Comparison of ENCODE assay signal across 13 mouse cellular contexts in genomic region chr2:165121206-165121840, GRCm38 (mm10). TPM values are rescaled to one million over a fixed set of nuclear protein-coding genes. Genes with fewer than 3 reads are reported as not detected.
DNase-seq lines count a peak whose midpoint lies in the region; ATAC-seq and TF ChIP-seq lines count a peak whose summit lies in the region.
"Had no signal": no experiment of that assay in that cellular context is flagged by ENCODE, and none has a peak within 500 bp of the region (broad histone marks: within the 10 kb centered on the region; RNA-seq: fewer than 3 reads in every experiment).

No protein-coding gene starts in this region.

- H3K4me2 ChIP-seq in CH12.LX (ENCODE audit: insufficient read depth, low read depth, poor library complexity, severe bottlenecking) = no peak overlapping the region
- H3K4me2 ChIP-seq in embryonic facial prominence, embryonic 13.5 days = no peak overlapping the region
- H3K4me2 ChIP-seq: heart, embryonic 13.5 days; limb, embryonic 13.5 days had no signal

- dilution Hi-C loops in CH12.LX (cut with MboI; ENCODE audit: extremely low pct_ligation_motif_present, extremely low pct_unique_long_range_greater_than_20kb, low sequenced_read_pairs) = no loop called here

- H3K79me2 ChIP-seq in CH12.LX (replicated peaks; ENCODE audit: control insufficient read depth, extremely low read depth, insufficient read depth, poor library complexity, severe bottlenecking) = no peaks in the 10 kb centered on the region

- peak; percentile 33; the same call in 1 of the 2 replicates for ATAC-seq in embryonic facial prominence, embryonic 13.5 days (ENCODE audit: insufficient number of reproducible peaks, insufficient read depth, low FRiP score, low TSS enrichment, low read depth)
- no peak for ATAC-seq in granulocyte monocyte progenitor cell, adult 5-6 weeks (replicated peaks; ENCODE audit: poor library complexity, severe bottlenecking)

- no peaks in the 10 kb centered on the region for H3K4me1 ChIP-seq in kidney, adult 2 months (ENCODE audit: control insufficient read depth, insufficient read depth, low read length)
- H3K4me1 ChIP-seq in CH12.LX (ENCODE audit: control insufficient read depth in 1 of 2, insufficient read depth in 2 of 2) = no peaks in the 10 kb centered on the region
- H3K4me1 ChIP-seq in embryonic facial prominence, embryonic 13.5 days = peaks cover 18% of the 10 kb centered on the region
- H3K4me1 ChIP-seq: heart, embryonic 13.5 days; limb, embryonic 13.5 days had no signal

- no peak for TF ChIP-seq POLR2A in kidney, adult 2 months (IDR thresholded peaks at IDR 0.05; ENCODE audit: low read depth, low read length)
- TF ChIP-seq POLR2A in CH12.LX (IDR thresholded peaks at IDR 0.05; ENCODE audit: low read depth, low read length) = no peak

- TF ChIP-seq RAD21 in CH12.LX (IDR thresholded peaks at IDR 0.05; ENCODE audit: low read depth, low read length) = no peak

- 23% methylated on average over 10 of the region's 10 CpGs for WGBS in kidney, adult 2 months
- WGBS in embryonic facial prominence, embryonic 13.5 days = 32% methylated on average over 10 of the region's 10 CpGs

- H3K27ac ChIP-seq in kidney, adult 2 months (ENCODE audit: insufficient read depth, low read depth, low read length) = no peak overlapping the region
- no peak overlapping the region for H3K27ac ChIP-seq in CH12.LX (ENCODE audit: insufficient read depth, low read depth)
- no peak overlapping the region for H3K27ac ChIP-seq in embryonic facial prominence, embryonic 13.5 days
- H3K27ac ChIP-seq: heart, embryonic 13.5 days; limb, embryonic 13.5 days had no signal

- no peaks in the 10 kb centered on the region for H3K36me3 ChIP-seq in kidney, adult 2 months (ENCODE audit: control insufficient read depth, insufficient read depth, low read length)
- no peaks in the 10 kb centered on the region for H3K36me3 ChIP-seq in CH12.LX (replicated peaks in 1 of 2; ENCODE audit: control insufficient read depth in 1 of 2, insufficient read depth in 1 of 2, low read length in 1 of 2)
- no peaks in the 10 kb centered on the region for H3K36me3 ChIP-seq in embryonic facial prominence, embryonic 13.5 days
- H3K36me3 ChIP-seq: heart, embryonic 13.5 days; limb, embryonic 13.5 days had no signal

- intact Hi-C loops in gastrocnemius, postnatal 36 days (cut with DNase I) = no loop called here

- TF ChIP-seq EP300 in CH12.LX (IDR thresholded peaks at IDR 0.05; ENCODE audit: low read length) = no peak

- TF ChIP-seq CTCF in kidney, adult 2 months (conservative IDR thresholded peaks at IDR 0.05; ENCODE audit: insufficient read depth, insufficient read length, low read depth, low read length) = no peak
- TF ChIP-seq CTCF in CH12.LX (conservative IDR thresholded peaks at IDR 0.05 in 1 of 2, IDR thresholded peaks at IDR 0.05 in 1 of 2; ENCODE audit: low read depth in 2 of 2, low read length in 2 of 2) = no peak

- no peak overlapping the region for H3K4me3 ChIP-seq in kidney, adult 2 months (ENCODE audit: insufficient read depth, low read depth, low read length)
- H3K4me3 ChIP-seq in CH12.LX (replicated peaks in 1 of 3; ENCODE audit: low read depth in 2 of 3, low read length in 2 of 3, poor library complexity in 1 of 3) = no peak overlapping the region
- no peak overlapping the region for H3K4me3 ChIP-seq in embryonic facial prominence, embryonic 13.5 days
- H3K4me3 ChIP-seq: heart, embryonic 13.5 days; limb, embryonic 13.5 days had no signal

- H3K27me3 ChIP-seq in kidney, adult 2 months (replicated peaks; ENCODE audit: control insufficient read depth, insufficient read depth, low read length) = no peaks in the 10 kb centered on the region
- H3K27me3 ChIP-seq in CH12.LX (replicated peaks) = peaks cover 96% of the 10 kb centered on the region
- peaks cover 56% of the 10 kb centered on the region for H3K27me3 ChIP-seq in embryonic facial prominence, embryonic 13.5 days

- DNase-seq in kidney, adult 11 months = peak; percentile 22
- DNase-seq in kidney, adult 2 months = no peak
- DNase-seq in CH12.LX (ENCODE audit: extremely low read depth) = no peak
- peak; percentile 27 to 58 for DNase-seq in kidney, postnatal 25 days
- no peak for DNase-seq in gastrocnemius, postnatal 36 days
- DNase-seq in urinary bladder, postnatal 14 days (ENCODE audit: low spot score) = no peak

- H3K9me3 ChIP-seq in CH12.LX (replicated peaks; ENCODE audit: low read length) = no peaks in the 10 kb centered on the region
- H3K9me3 ChIP-seq in embryonic facial prominence, embryonic 13.5 days = no peaks in the 10 kb centered on the region
- H3K9me3 ChIP-seq: heart, embryonic 13.5 days; limb, embryonic 13.5 days had no signal

- H3K9ac ChIP-seq in CH12.LX (ENCODE audit: insufficient read depth, low read depth) = no peak overlapping the region
- H3K9ac ChIP-seq in embryonic facial prominence, embryonic 13.5 days = no peak overlapping the region
- H3K9ac ChIP-seq: heart, embryonic 13.5 days; limb, embryonic 13.5 days had no signal

- in situ Hi-C loops in CH12.LX (cut with MboI; ENCODE audit: low pct_ligation_motif_present, low pct_unique_long_range_greater_than_20kb, low sequenced_read_pairs) = no loop called here

TF ChIP-seq in CH12.LX, 34 proteins besides CTCF, POLR2A, EP300 and RAD21:
- TF ChIP-seq SIN3A (IDR thresholded peaks at IDR 0.05; ENCODE audit: low read length) = no peak
- no peak for TF ChIP-seq USF2 (conservative IDR thresholded peaks at IDR 0.05; ENCODE audit: low read depth, low read length)
- TF ChIP-seq E2F4 (IDR thresholded peaks at IDR 0.05; ENCODE audit: insufficient replicate concordance, low read depth, low read length) = no peak
- TF ChIP-seq MEF2A (IDR thresholded peaks at IDR 0.05; ENCODE audit: borderline replicate concordance, low read depth, low read length) = no peak
- no peak for TF ChIP-seq NRF1 (IDR thresholded peaks at IDR 0.05; ENCODE audit: low read depth, low read length)
- no peak for TF ChIP-seq PAX5 (IDR thresholded peaks at IDR 0.05; ENCODE audit: low read length)
- TF ChIP-seq HCFC1 (IDR thresholded peaks at IDR 0.05; ENCODE audit: low read depth, low read length) = no peak
- TF ChIP-seq ZMIZ1 (IDR thresholded peaks at IDR 0.05; ENCODE audit: low read depth, low read length) = no peak
- TF ChIP-seq UBTF (IDR thresholded peaks at IDR 0.05; ENCODE audit: low read depth, low read length) = no peak
- no peak for TF ChIP-seq ZNF384 (IDR thresholded peaks at IDR 0.05; ENCODE audit: low read depth, low read length)
- TF ChIP-seq MAX (IDR thresholded peaks at IDR 0.05; ENCODE audit: low read length) = peak; percentile 70
- no peak for TF ChIP-seq IRF4 (IDR thresholded peaks at IDR 0.05; ENCODE audit: low read depth, low read length)
- peak; percentile 41; the same call in 1 of the 2 replicates for TF ChIP-seq USF1 (IDR thresholded peaks at IDR 0.05; ENCODE audit: low read depth, low read length)
- no peak for TF ChIP-seq TCF12 (IDR thresholded peaks at IDR 0.05; ENCODE audit: low read depth, low read length)
- no peak for TF ChIP-seq SMC3 (IDR thresholded peaks at IDR 0.05; ENCODE audit: low read depth, low read length)
- TF ChIP-seq POLR2AphosphoS2 (IDR thresholded peaks at IDR 0.05; ENCODE audit: low read depth, low read length) = no peak
- TF ChIP-seq BHLHE40 (IDR thresholded peaks at IDR 0.05; ENCODE audit: low read depth, low read length) = no peak
- TF ChIP-seq MXI1 (IDR thresholded peaks at IDR 0.05; ENCODE audit: low read depth, low read length) = no peak
TF ChIP-seq in CH12.LX: peak in this region for 2.

RNA-seq across cellular contexts. Expression of gene 1700025C18Rik, which starts 30.8 kb away (rescaled TPM):
- polyA plus RNA-seq in kidney, adult 2 months (2012; rRNA removed) = not detected in 2 replicates
- total RNA-seq in CH12.LX (2012; rRNA removed) = not detected in 2 replicates
- not detected in 2 replicates for total RNA-seq in CH12.LX (2014; rRNA removed)
- polyA plus RNA-seq in CH12.LX (2012; ENCODE audit: insufficient read length, low read depth) = not detected in 2 replicates
- polyA plus RNA-seq in embryonic facial prominence, embryonic 13.5 days (2015; fragmentation: Nextera tagmentation; extraction: Ambion mirVana) = not detected in 2 replicates
- not detected in 2 replicates for total RNA-seq in granulocyte monocyte progenitor cell, adult 5-6 weeks (2014; fragmentation: Nextera tagmentation)
- total RNA-seq in granulocyte monocyte progenitor cell, adult 5-6 weeks (2017) = not detected in 2 replicates
- not detected for total RNA-seq in gastrocnemius, postnatal 36 days (2021)
- total RNA-seq: common myeloid progenitor, adult 5-6 weeks; MEL; neutrophil, adult 5-6 weeks had no signal
- polyA plus RNA-seq: heart, embryonic 13.5 days; limb, embryonic 13.5 days had no signal

Comparison
In these comparisons a context has a peak if more than half of its experiments do, and no peak if none do; other contexts are left out.
1. DNase-seq: peak in kidney, adult 11 months (single experiment) and kidney, postnatal 25 days (2 of 2); none in kidney, adult 2 months (single experiment), CH12.LX (single experiment), gastrocnemius, postnatal 36 days (0 of 2) and urinary bladder, postnatal 14 days (single experiment).